Mouse (Mus musculus) embryonic fibroblast, embryonic 13.5 days (primary cell): ENCODE measurements around the gene Ccdc187.

ENCODE experiments used
- CTCF ChIP-seq: IDR thresholded peaks from 2 replicates; pipeline ENCODE4 v1.5.1; 2011; ENCODE audit warnings: mild to moderate bottlenecking, control low read depth, low read length, moderate library complexity, borderline replicate concordance; ENCODE audit not compliant: insufficient read depth
- POLR2A ChIP-seq: IDR thresholded peaks from 2 replicates; pipeline ENCODE4 v1.6.1; 2011; ENCODE audit warnings: low read depth, mild to moderate bottlenecking, control low read depth, low read length, moderate library complexity

GRCm38 (mm10) chr2:26300808-26301174 lies 6.4 kb upstream of the Ccdc187 start:
- peak; percentile 86 for TF ChIP-seq CTCF
- no peak for TF ChIP-seq POLR2A
